Mouse (Mus musculus): ENCODE measurements at regions not wholly inside any gene's neighbourhood (a gene's known extent, or its start where the extent isn't known, plus 50 kb on each side); places are given as distances from the start of the nearest gene placed in this dataset.

DNA sequence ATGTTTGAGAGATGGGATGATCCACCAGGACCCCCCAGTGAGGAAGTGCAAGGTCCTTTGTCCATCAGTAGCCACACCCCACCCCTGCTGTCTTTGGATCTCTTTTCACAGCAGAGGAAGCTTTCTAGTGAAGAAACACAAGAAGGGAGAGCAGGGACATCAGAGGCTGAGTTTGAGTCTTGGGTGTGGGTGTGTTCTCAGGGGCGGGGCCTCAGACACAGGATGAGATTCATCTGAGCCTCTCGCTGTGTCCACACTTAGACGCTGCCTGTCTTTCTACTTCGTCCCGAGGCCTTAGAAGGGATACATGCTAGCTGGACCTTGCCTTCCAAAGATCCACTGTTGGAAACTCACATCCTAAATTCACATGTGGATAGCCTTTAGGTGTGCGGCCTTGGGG, 893.5 kb upstream of the Car8 start:
- no peaks in the 10 kb centered on the region for H3K27me3 ChIP-seq (ENCODE audit: insufficient read depth, low read length)
- H3K4me2 ChIP-seq: no peak overlapping the region
- no peak for TF ChIP-seq CTCF (IDR thresholded peaks at IDR 0.05; ENCODE audit: low read depth)
- WGBS: 85% methylated on average over 6 of the region's 6 CpGs
- H3K9ac ChIP-seq: no peak overlapping the region
- no peak for ATAC-seq (ENCODE audit: insufficient read depth)
- H3K36me3 ChIP-seq (ENCODE audit: insufficient read depth): no peaks in the 10 kb centered on the region
- H3K27ac ChIP-seq (ENCODE audit: low read depth): no peak overlapping the region
- no peaks in the 10 kb centered on the region for H3K4me1 ChIP-seq (ENCODE audit: insufficient read depth)
- no peaks in the 10 kb centered on the region for H3K9me3 ChIP-seq (ENCODE audit: low read depth, low read length)
- no peak overlapping the region for H3K4me3 ChIP-seq (ENCODE audit: low read depth, low read length)
- DNase-seq: no peak

DNA sequence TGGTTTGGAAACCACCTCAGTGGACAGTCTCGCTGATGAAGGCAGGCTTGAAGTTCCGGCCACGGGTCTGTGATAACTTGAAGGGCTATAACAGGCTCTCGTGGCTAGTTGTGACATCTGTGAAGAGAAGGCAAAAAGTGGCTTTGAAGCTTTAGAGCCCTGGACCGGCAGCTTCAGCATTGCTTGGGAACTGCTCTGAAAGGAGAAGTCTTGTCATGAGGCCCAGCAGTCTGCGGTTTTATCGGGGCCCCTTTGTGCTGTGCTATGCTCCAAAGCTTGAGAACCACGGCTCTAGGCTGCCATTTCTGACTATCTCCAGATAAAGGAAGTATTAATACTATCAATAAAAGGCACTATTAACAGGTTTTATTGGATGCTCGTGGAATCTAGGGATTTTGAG, 892.8 kb upstream of the Car8 start:
- Histone ChIP-seq H3K9me3 (ENCODE audit: low read depth, low read length) (no peaks in the 10 kb centered on the region), H3K4me1 (ENCODE audit: insufficient read depth) (no peaks in the 10 kb centered on the region), H3K9ac (no peak overlapping the region), H3K27ac (ENCODE audit: low read depth) (no peak overlapping the region), H3K36me3 (ENCODE audit: insufficient read depth) (no peaks in the 10 kb centered on the region), H3K4me3 (ENCODE audit: low read depth, low read length) (no peak overlapping the region), H3K27me3 (ENCODE audit: insufficient read depth, low read length) (no peaks in the 10 kb centered on the region), H3K4me2 (no peak overlapping the region)
- DNase-seq (no peak), ATAC-seq (ENCODE audit: insufficient read depth) (no peak)
- no peak for TF ChIP-seq CTCF (IDR thresholded peaks at IDR 0.05; ENCODE audit: low read depth)
- 75% methylated on average over 9 of the region's 9 CpGs for WGBS

DNA sequence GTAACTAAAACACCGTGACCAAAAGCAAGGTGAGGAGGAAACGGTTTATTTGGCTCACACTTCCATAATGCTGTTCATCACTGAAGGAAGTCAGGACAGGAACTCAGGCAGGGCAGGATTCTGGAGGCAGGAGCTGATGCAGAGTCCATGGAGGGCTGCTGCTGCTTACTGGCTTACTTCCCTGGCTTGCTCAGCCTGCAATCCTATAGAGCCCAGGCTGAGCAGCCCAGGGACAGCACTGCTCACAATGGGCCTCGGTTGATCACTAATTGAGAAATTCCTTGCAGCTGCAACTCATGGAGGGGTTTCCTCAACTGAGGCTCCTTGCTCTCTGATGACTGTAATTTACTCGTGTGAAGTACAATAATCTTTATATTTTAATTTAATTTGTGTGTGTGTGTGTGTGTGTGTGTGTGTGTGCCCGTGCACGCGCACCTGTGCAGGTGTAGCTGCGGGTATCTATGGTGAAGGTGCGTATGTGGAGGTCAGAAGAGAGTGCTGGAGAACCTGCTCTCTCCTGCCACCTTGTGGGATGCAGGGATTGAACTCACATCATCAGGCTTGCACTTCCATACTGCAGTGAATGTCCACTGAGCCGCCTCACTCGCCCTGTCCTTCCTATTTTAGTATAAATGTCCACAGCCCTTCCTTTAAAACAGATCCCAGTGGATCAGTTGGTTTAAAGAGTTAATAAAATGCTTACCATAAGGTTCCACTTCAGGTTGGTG, 886.6 kb upstream of the Car8 start:
- peak; percentile 64 for DNase-seq
- TF ChIP-seq CTCF (IDR thresholded peaks at IDR 0.05; ENCODE audit: low read depth): peak; percentile 72

DNA sequence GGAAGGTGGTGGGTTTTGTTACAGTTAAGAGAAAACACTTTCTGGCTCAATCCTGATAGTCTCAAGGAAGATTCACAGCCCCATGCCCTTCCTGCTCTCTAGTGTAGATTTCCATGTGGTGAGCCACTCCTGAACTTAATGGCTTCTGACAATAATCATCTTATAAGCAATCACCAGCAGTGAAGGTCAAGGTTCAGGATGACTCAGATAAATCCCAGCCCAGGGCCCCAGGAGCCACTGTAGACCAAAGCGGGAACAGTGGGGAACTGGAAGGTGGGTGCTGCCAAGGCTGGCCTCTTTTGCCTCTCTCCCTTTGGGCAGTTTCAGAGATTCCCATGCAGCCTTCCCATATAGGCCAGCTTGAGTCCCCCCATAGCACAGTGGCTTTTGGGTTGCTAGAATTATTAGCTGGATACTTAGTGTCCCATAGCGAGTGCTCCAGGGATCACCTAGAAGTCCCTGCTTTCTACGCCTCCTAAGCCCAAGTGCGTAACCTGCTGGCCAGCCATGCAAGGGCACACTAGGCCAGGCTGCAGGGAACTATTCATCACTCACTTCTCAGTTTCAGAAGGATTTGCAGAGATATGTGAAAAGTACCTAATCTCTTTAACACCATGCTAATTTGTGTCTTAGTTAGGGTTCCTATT, 885.9 kb upstream of the Car8 start:
- ATAC-seq (ENCODE audit: insufficient read depth) (no peak), DNase-seq (no peak)
- H3K4me1 ChIP-seq (ENCODE audit: insufficient read depth): no peaks in the 10 kb centered on the region
- WGBS: 88% methylated on average over 4 of the region's 4 CpGs
- no peak overlapping the region for H3K9ac ChIP-seq
- H3K4me3 ChIP-seq (ENCODE audit: low read depth, low read length): no peak overlapping the region
- H3K9me3 ChIP-seq (ENCODE audit: low read depth, low read length): no peaks in the 10 kb centered on the region
- no peaks in the 10 kb centered on the region for H3K27me3 ChIP-seq (ENCODE audit: insufficient read depth, low read length)
- H3K27ac ChIP-seq (ENCODE audit: low read depth): no peak overlapping the region
- no peak overlapping the region for H3K4me2 ChIP-seq
- no peak for TF ChIP-seq CTCF (IDR thresholded peaks at IDR 0.05; ENCODE audit: low read depth)
- H3K36me3 ChIP-seq (ENCODE audit: insufficient read depth): no peaks in the 10 kb centered on the region

More for the DNA sequence above, 886.6 kb upstream of the Car8 start:
- Histone ChIP-seq H3K4me2 (no peak overlapping the region), H3K4me1 (ENCODE audit: insufficient read depth) (no peaks in the 10 kb centered on the region), H3K27ac (ENCODE audit: low read depth) (no peak overlapping the region), H3K9me3 (ENCODE audit: low read depth, low read length) (no peaks in the 10 kb centered on the region), H3K4me3 (ENCODE audit: low read depth, low read length) (no peak overlapping the region), H3K9ac (no peak overlapping the region), H3K36me3 (ENCODE audit: insufficient read depth) (no peaks in the 10 kb centered on the region), H3K27me3 (ENCODE audit: insufficient read depth, low read length) (no peaks in the 10 kb centered on the region)
- WGBS: 43% methylated on average over 11 of the region's 11 CpGs
- ATAC-seq (ENCODE audit: insufficient read depth): no peak; the same call in 1 of the 2 replicates

DNA sequence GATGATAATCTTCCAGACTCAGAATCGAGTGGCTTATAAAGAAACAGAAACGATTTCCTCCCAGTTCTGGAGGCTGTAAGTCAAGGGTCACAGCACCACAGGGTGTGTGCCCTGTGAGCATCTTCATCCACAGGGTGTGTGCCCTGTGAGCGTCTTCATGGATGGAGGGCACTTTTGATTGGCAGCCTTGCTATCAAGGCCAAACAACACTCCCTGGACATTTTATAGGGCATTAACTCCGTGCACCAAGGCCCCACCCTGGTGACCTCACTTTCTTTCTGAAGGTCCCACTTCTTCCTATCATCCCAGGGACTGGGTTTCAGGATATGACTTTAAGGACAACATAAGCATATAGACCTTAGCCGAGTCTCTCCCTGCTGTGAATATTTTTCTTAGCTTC, 885.3 kb upstream of the Car8 start:
- no peak for ATAC-seq (ENCODE audit: insufficient read depth)
- no peak overlapping the region for H3K4me3 ChIP-seq (ENCODE audit: low read depth, low read length)

DNA sequence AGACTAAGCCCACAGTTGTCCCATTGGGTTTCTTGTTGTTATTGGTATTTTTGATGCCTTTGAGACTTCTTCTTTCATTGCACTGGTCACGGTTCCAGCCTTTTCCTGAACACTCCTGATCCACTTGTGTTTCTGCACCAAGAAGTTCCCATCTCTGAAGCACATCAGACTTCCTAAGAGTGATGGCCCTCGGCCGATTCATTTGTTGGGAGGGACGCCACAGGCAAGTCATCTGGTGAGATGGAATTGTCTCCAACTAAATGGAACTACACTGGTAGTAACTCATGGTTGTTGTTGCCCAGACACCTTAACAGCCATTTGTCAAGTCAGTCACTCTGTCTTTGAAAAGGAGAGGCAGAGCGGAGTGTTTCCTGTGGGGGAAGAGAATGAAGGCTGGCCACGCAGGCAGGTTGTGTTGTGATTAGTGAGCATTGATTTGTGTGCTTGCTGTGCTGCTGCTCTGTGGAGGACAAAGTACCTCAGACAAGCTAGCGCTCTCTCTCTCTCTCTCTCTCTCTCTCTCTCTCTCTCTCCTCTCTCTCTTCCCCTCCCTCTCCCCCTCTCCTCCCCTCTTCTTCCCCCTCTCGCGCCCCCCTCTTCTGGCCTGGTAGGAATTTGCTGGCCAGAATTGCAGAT, 884.7 kb upstream of the Car8 start:
- Histone ChIP-seq H3K9me3 (ENCODE audit: low read depth, low read length) (no peaks in the 10 kb centered on the region), H3K4me3 (ENCODE audit: low read depth, low read length) (no peak overlapping the region), H3K4me1 (ENCODE audit: insufficient read depth) (no peaks in the 10 kb centered on the region), H3K27ac (ENCODE audit: low read depth) (no peak overlapping the region), H3K9ac (no peak overlapping the region), H3K27me3 (ENCODE audit: insufficient read depth, low read length) (no peaks in the 10 kb centered on the region), H3K36me3 (ENCODE audit: insufficient read depth) (no peaks in the 10 kb centered on the region), H3K4me2 (no peak overlapping the region)
- no peak for ATAC-seq (ENCODE audit: insufficient read depth)
- TF ChIP-seq CTCF (IDR thresholded peaks at IDR 0.05; ENCODE audit: low read depth): no peak
- WGBS: 60% methylated on average over 9 of the region's 9 CpGs
- DNase-seq: no peak

More for the DNA sequence above, 885.3 kb upstream of the Car8 start:
- TF ChIP-seq CTCF (IDR thresholded peaks at IDR 0.05; ENCODE audit: low read depth): no peak
- no peak overlapping the region for H3K4me2 ChIP-seq
- no peaks in the 10 kb centered on the region for H3K36me3 ChIP-seq (ENCODE audit: insufficient read depth)
- H3K27ac ChIP-seq (ENCODE audit: low read depth): no peak overlapping the region
- no peak for DNase-seq
- H3K9me3 ChIP-seq (ENCODE audit: low read depth, low read length): no peaks in the 10 kb centered on the region
- no peaks in the 10 kb centered on the region for H3K4me1 ChIP-seq (ENCODE audit: insufficient read depth)
- no peaks in the 10 kb centered on the region for H3K27me3 ChIP-seq (ENCODE audit: insufficient read depth, low read length)
- 51% methylated on average over 5 of the region's 5 CpGs for WGBS
- no peak overlapping the region for H3K9ac ChIP-seq

DNA sequence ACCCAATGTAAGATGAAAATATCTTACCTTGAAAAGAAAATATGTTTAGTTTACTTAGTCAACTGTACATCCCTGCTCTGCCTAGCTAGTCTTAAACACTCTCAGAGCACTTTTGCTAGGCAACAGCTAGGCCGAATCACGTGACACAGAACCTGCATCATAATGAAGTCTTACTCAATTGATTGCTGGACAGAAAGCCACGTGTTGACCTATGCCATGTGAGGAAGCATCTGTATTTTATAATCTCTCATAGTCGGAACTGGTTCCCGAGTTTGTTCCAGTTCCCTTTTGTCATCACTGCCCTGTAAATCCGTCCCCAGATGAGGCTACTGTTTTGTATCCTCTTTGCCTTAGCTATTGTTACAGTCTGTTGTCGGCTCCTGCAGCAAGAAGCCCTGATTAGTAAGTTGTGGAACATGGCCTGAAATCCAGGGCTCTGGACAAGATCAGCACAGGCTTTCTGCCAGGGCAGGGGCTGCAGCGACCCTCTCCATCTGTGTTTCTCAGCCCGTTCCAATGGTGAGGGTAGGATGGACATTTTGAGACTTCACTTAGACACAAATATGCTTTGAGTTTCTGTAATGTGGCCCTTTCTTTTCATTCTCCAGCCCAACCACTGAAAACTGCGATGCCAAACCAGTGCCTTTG, 883.9 kb upstream of the Car8 start:
- WGBS: 77% methylated on average over 10 of the region's 10 CpGs
- DNase-seq: no peak
- Histone ChIP-seq H3K4me3 (ENCODE audit: low read depth, low read length) (no peak overlapping the region), H3K9ac (no peak overlapping the region), H3K4me1 (ENCODE audit: insufficient read depth) (no peaks in the 10 kb centered on the region), H3K36me3 (ENCODE audit: insufficient read depth) (no peaks in the 10 kb centered on the region), H3K27me3 (ENCODE audit: insufficient read depth, low read length) (no peaks in the 10 kb centered on the region), H3K27ac (ENCODE audit: low read depth) (no peak overlapping the region), H3K9me3 (ENCODE audit: low read depth, low read length) (no peaks in the 10 kb centered on the region), H3K4me2 (no peak overlapping the region)
- no peak for ATAC-seq (ENCODE audit: insufficient read depth)
- no peak for TF ChIP-seq CTCF (IDR thresholded peaks at IDR 0.05; ENCODE audit: low read depth)
